Mouse (Mus musculus) liver, embryonic 11.5 days (tissue): Measurements from ENCODE around the gene Cel. TPM values are rescaled to one million over a fixed set of nuclear protein-coding genes. Genes with fewer than 3 reads are reported as not detected.

Source experiments
- ATAC-seq: fragments of 200-750 bp; cut with Nextera tagmentation; replicated peaks from 2 replicates; pipeline ENCODE4 v1.8.0; 2017; ENCODE audit warnings: moderate number of reproducible peaks, mild to moderate bottlenecking, moderate TSS enrichment, moderate library complexity; ENCODE audit not compliant: low FRiP score
- DNase-seq: peaks from one replicate; pipeline ENCODE4 v3.0.0-alpha.2; 2017; ENCODE audit warnings: low spot score
- H3K27ac ChIP-seq: fragments of 300-500 bp; sonication (generic); 2 replicates; pipeline ENCODE4 v1.5.1; 2014; ENCODE audit warnings: mild to moderate bottlenecking, low read depth, low read length, control low read depth
- H3K27me3 ChIP-seq: fragments of 300-500 bp; sonication (generic); replicated peaks from 2 replicates; pipeline ENCODE4 v1.6.1; 2014; ENCODE audit warnings: low read length, mixed read lengths; ENCODE audit not compliant: control insufficient read depth, insufficient read depth
- H3K36me3 ChIP-seq: fragments of 300-500 bp; sonication (generic); 2 replicates; pipeline ENCODE4 v1.6.1; 2014; ENCODE audit warnings: mild to moderate bottlenecking, low read length, moderate library complexity, mixed read lengths; ENCODE audit not compliant: control insufficient read depth, insufficient read depth
- H3K4me1 ChIP-seq: fragments of 300-500 bp; sonication (generic); replicated peaks from 2 replicates; pipeline ENCODE4 v1.6.1; 2014; ENCODE audit warnings: low read length, mixed read lengths; ENCODE audit not compliant: control insufficient read depth, insufficient read depth
- H3K4me2 ChIP-seq: fragments of 300-500 bp; sonication (generic); 2 replicates; pipeline ENCODE4 v1.6.1; 2014; ENCODE audit warnings: mild to moderate bottlenecking, control low read depth, moderate library complexity
- H3K4me3 ChIP-seq: fragments of 300-500 bp; sonication (generic); 2 replicates; pipeline ENCODE4 v1.5.1; 2014; ENCODE audit warnings: low read depth, low read length, control low read depth
- H3K9ac ChIP-seq: fragments of 300-500 bp; sonication (generic); 2 replicates; pipeline ENCODE4 v1.6.1; 2014; ENCODE audit warnings: low read depth, low read length, control low read depth
- H3K9me3 ChIP-seq: fragments of 300-500 bp; sonication (generic); 2 replicates; pipeline ENCODE4 v1.6.1; 2016; ENCODE audit warnings: low read length, inconsistent platforms, mixed read lengths; ENCODE audit not compliant: control insufficient read depth
- WGBS: fragments of 180-500 bp; shearing (Covaris S2); extraction: QIAGEN DNeasy Blood & Tissue Kit; methylation state at CpG from one replicate; pipeline ENCODE4 v1.1.7; 2014; 5-methylcytosine and 5-hydroxymethylcytosine counted together
- polyA plus RNA-seq: library from polyadenylated mRNA; unstranded; fragments of >200 nt; fragmentation: Nextera tagmentation; extraction: Ambion mirVana; gene quantifications from 2 replicates; pipeline ENCODE4 v1.2.1, GENCODE M21; 2014

Gene Cel
- polyA plus RNA-seq, 1 experiment from 2014 or later, result not detected

DNA sequence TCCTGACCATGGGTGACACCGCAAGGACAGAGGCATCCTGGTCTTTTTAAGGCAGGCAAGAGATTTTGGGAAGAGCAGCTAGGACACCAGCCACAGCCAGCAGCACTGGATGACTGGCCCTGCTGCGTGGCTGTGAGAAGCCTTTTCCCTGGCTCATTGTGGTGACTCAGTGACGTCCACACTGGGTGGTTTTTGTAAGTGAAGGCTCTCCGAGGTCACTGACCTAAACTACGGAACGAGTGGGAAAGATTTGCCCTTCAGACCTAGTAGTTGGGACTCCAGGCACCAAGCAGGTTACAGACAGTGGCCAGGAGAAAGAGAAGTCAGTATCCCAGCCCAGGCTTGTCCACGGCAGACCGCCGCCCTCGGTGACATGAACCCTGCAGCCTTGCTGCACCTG, 38.8 kb downstream of the Cel start:
- Histone ChIP-seq H3K4me1 (peaks cover 21% of the 10 kb centered on the region), H3K9me3 (no peaks in the 10 kb centered on the region), H3K9ac (no peak overlapping the region), H3K4me3 (no peak overlapping the region), H3K27me3 (no peaks in the 10 kb centered on the region), H3K36me3 (no peaks in the 10 kb centered on the region), H3K4me2 (no peak overlapping the region), H3K27ac (no peak overlapping the region)
- DNase-seq (no peak), ATAC-seq (no peak)
- 79% methylated on average over 10 of the region's 10 CpGs for WGBS

GRCm38 (mm10) chr2:28523643-28524117, 39.5 kb downstream of the Cel start:
- H3K4me1 ChIP-seq, result peaks cover 21% of the 10 kb centered on the region
- H3K4me2 ChIP-seq, result no peak overlapping the region
- H3K27ac ChIP-seq, result no peak overlapping the region
- no peaks in the 10 kb centered on the region for H3K27me3 ChIP-seq
- WGBS, result 42% methylated on average over 5 of the region's 5 CpGs
- H3K9me3 ChIP-seq, result no peaks in the 10 kb centered on the region
- no peak for DNase-seq
- no peak overlapping the region for H3K4me3 ChIP-seq
- no peak overlapping the region for H3K9ac ChIP-seq
- ATAC-seq, result peak; percentile 24
- no peaks in the 10 kb centered on the region for H3K36me3 ChIP-seq

- 85% methylated on average over 4 of the region's 4 CpGs for WGBS
- H3K4me3 ChIP-seq, result no peak overlapping the region
- H3K4me1 ChIP-seq, result peaks cover 21% of the 10 kb centered on the region
- ATAC-seq, result no peak
- no peaks in the 10 kb centered on the region for H3K36me3 ChIP-seq
- H3K27ac ChIP-seq, result no peak overlapping the region
- DNase-seq, result no peak
- no peaks in the 10 kb centered on the region for H3K27me3 ChIP-seq
- no peak overlapping the region for H3K9ac ChIP-seq
- no peak overlapping the region for H3K4me2 ChIP-seq
- H3K9me3 ChIP-seq, result no peaks in the 10 kb centered on the region
These were observed 41.0 kb downstream of the Cel start for GRCm38 (mm10) chr2:28522166-28522565.

- Histone ChIP-seq H3K4me3 (no peak overlapping the region), H3K4me1 (peaks cover 21% of the 10 kb centered on the region), H3K9me3 (no peaks in the 10 kb centered on the region), H3K27ac (no peak overlapping the region), H3K9ac (no peak overlapping the region), H3K36me3 (no peaks in the 10 kb centered on the region), H3K4me2 (no peak overlapping the region), H3K27me3 (no peaks in the 10 kb centered on the region)
- ATAC-seq, result no peak
- no peak for DNase-seq
- 76% methylated on average over 6 of the region's 6 CpGs for WGBS
These were observed 41.5 kb downstream of the Cel start for GRCm38 (mm10) chr2:28521571-28522151.

GRCm38 (mm10) chr2:28520581-28520980, 42.6 kb downstream of the Cel start:
- no peak for ATAC-seq
- no peak overlapping the region for H3K27ac ChIP-seq
- no peaks in the 10 kb centered on the region for H3K27me3 ChIP-seq
- H3K4me1 ChIP-seq, result peaks cover 10% of the 10 kb centered on the region
- no peak overlapping the region for H3K9ac ChIP-seq
- DNase-seq, result no peak
- H3K4me3 ChIP-seq, result no peak overlapping the region
- WGBS, result 76% methylated on average over 5 of the region's 5 CpGs
- H3K4me2 ChIP-seq, result no peak overlapping the region
- no peaks in the 10 kb centered on the region for H3K9me3 ChIP-seq
- no peaks in the 10 kb centered on the region for H3K36me3 ChIP-seq

GRCm38 (mm10) chr2:28518231-28518630, 45.0 kb downstream of the Cel start:
- no peak overlapping the region for H3K27ac ChIP-seq
- H3K4me2 ChIP-seq, result no peak overlapping the region
- ATAC-seq (no peak), DNase-seq (no peak)
- WGBS, result 68% methylated on average over 2 of the region's 2 CpGs
- no peak overlapping the region for H3K4me3 ChIP-seq
- no peak overlapping the region for H3K9ac ChIP-seq
- H3K27me3 ChIP-seq, result peaks cover 8% of the 10 kb centered on the region
- H3K36me3 ChIP-seq, result no peaks in the 10 kb centered on the region
- no peaks in the 10 kb centered on the region for H3K9me3 ChIP-seq
- H3K4me1 ChIP-seq, result peaks cover 7% of the 10 kb centered on the region; the same call in 1 of the 2 replicates

DNA sequence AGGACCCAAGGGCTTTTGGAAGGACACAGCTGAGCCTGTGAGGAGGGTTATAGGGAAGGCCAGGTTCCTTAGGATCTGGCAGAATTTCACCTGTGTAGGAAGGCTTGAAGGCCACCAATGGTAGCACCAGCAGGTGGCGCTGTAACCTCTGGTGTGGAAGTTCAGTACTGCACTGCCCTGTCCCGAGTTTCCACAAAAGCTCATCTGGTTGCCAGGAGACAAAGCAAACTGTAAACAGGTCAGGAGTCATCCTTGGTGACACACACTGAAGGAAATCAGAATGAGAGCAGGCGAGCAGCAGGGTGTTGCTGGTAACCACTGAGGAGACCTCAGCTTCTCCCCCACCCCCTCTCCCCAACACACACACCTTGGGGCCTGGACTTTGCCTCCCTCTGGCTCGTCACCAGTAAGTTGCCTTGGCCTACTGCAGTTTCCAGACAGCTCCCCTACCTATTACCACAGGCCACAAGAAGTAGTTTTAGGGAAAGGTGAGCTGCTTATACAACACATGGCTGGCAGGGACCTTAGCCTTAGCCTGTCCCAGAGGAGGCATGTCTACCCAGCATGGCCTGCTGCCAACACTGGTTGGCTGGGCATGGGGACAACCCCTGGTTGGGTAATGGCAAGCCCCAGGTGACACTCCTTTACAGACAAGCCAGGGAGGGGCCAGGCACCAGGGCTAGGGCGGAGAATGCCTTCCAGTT, 45.8 kb downstream of the Cel start:
- no peak overlapping the region for H3K4me3 ChIP-seq
- H3K27me3 ChIP-seq, result peaks cover 17% of the 10 kb centered on the region
- 0 out of 2 replicates have a peak, but pooled peaks have one; percentile 45 for ATAC-seq
- H3K27ac ChIP-seq, result no peak overlapping the region
- no peak for DNase-seq
- no peaks in the 10 kb centered on the region for H3K9me3 ChIP-seq
- H3K4me2 ChIP-seq, result no peak overlapping the region
- no peaks in the 10 kb centered on the region for H3K36me3 ChIP-seq
- 38% methylated on average over 5 of the region's 5 CpGs for WGBS
- peaks cover 7% of the 10 kb centered on the region; the same call in 1 of the 2 replicates for H3K4me1 ChIP-seq
- no peak overlapping the region for H3K9ac ChIP-seq

GRCm38 (mm10) chr2:28514489-28514888, 48.7 kb downstream of the Cel start:
- no peaks in the 10 kb centered on the region for H3K9me3 ChIP-seq

More at GRCm38 (mm10) chr2:28514489-28514888, 48.7 kb downstream of the Cel start:
- WGBS, result 15% methylated on average over 5 of the region's 5 CpGs
- peaks cover 7% of the 10 kb centered on the region; the same call in 1 of the 2 replicates for H3K4me1 ChIP-seq
- H3K9ac ChIP-seq, result no peak overlapping the region
- H3K27me3 ChIP-seq, result peaks cover 20% of the 10 kb centered on the region
- no peak for ATAC-seq
- peak; percentile 75 for DNase-seq
- H3K4me3 ChIP-seq, result no peak overlapping the region
- H3K4me2 ChIP-seq, result peak overlapping the region; percentile 94
- no peak overlapping the region for H3K27ac ChIP-seq
- no peaks in the 10 kb centered on the region for H3K36me3 ChIP-seq
